Mouse (Mus musculus) urinary bladder, adult 18-20 months (tissue): ENCODE results near the gene Odc1.
A peak's percentile ranks its signal among the peaks of the same experiment; 100 is the strongest.

Experiments used
- DNase-seq, 2 experiments: peaks; one replicate each; pipeline ENCODE4 v3.0.0; 2022; ENCODE audit warnings: low spot score in 2 of 2, mixed read lengths in 2 of 2

Odc1 gene

DNA sequence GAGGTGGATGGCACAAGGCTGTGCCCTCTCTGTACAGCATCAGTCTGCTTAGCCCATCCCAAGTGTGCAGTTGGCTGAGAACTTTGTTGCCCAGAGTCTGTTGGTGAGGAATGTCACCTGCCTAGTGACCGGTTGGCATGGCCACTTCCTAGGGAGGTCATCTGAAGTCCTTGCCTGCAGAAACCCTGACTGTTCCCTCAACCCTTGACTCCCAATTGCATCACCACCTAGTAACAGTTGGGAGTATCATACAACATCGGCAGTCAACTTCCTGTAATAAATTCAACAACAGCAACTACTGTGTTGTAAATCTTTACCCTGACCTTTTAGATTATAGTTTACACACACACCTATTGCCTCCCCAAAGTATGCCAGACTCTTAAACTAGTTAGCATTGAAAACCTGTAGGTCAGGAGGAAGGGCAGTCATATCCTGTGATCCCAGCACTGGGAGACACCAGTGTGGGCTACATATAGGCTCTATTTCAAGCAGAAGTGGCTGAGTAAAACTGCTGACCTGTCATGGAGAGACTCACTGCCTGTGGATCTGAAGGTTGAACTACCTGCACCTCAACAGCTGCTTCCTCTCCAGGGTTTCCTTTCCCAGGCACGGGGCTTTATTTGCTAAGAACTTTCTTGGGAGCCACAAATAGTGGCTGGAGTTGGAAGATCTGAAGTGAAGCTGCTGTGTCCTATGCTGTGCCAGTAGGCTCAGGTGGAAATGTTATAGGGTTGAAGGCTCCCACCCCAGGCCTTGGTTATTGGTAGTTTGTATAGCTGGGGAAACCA is 6.8 kb downstream of the Odc1 start:
- DNase-seq = no peak

DNA sequence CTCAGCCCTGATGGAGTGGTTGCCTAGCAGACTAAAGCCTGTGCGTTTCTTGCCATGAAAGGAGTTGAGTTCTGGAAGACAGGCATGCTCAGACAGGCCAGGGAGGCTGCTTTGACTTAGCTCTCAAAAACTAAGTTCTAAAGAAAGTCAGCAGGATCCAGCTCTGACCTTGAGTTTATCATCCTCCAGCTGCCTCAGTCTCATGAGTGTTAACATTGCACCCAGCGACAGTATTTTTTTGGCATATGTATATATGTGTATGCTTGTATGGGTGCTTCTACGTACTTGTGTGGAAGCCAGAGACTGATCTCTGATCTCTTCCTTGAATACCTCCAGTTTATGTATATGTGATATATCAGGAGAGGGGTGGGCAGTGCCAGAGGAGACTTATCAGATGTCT is 7.8 kb downstream of the Odc1 start:
- DNase-seq = no peak

DNA sequence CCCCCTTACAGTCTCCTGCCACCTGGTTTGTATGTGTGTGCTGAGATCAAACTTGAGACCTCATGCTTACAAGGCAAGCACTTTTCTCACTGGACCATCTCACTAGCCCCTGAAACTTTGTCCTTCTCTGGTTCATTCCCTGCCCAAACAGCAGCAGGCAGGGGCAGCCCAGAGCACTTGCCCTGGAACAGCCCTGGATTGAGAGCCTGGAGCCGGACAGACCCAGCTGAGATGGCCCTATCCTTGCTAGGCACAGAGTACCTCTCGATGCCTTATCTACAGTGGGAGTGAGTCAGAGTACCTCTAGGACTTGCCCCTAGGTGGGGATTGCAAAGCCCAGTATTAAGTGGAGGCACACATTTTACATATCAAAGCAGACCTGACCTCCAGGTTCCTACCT is 8.4 kb downstream of the Odc1 start:
- no peak for DNase-seq

DNA sequence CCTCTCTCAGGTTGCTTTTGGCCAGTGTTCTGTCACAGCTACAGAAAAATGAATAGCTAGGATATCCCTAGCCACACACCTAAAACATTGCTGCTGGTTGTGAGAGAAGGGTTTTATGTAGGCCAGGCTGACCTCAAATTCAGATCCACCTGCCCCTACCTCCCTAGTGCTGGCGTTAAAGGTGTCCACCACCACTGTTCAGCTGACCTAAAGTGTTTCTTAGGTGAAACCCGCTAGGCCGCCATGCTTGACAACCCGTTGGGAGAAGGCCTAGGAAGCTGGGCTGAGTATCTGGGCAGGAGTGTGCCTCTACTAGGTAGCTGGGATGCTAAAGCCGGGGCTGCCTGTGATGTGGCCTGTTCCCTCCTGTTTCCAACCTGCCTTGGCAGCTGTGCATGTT is 9.0 kb downstream of the Odc1 start:
- no peak for DNase-seq

DNA sequence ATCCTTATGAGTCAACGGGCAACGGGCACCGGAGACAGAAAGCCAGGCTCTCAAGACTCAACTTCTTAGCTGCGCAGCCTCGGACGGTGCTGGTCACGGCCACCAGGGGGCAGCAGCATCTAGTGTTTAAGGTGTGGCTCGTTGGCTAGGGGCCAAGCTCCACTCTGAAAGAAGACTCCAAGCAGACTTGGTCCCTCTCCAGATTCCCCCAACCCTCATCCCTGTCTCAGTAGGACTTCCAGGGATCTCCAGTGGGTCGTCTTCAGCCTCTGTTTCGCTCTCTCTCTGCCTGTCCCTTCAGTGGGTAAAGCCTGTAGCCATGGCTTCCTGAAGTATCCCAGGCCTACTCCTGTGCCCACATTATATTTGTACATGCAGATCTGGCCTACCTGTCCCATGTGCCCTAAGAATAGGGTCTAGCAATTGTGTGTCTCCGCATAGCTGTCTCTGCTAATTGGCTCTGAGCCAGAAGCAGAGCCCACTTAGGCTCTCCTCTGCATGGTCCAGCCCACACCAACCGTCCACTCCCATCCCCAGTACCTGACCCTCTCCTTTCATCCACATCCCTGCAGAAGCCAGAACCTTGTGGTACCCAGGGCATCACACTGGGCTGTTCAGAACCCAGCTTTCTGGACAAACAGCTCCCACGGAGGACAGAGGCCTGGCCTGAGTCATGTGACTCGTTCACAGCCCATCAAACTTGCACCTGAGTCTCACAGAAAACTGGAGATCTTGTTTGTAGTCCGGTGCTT is 9.8 kb downstream of the Odc1 start:
- DNase-seq = peak; percentile 80 to 90

DNA sequence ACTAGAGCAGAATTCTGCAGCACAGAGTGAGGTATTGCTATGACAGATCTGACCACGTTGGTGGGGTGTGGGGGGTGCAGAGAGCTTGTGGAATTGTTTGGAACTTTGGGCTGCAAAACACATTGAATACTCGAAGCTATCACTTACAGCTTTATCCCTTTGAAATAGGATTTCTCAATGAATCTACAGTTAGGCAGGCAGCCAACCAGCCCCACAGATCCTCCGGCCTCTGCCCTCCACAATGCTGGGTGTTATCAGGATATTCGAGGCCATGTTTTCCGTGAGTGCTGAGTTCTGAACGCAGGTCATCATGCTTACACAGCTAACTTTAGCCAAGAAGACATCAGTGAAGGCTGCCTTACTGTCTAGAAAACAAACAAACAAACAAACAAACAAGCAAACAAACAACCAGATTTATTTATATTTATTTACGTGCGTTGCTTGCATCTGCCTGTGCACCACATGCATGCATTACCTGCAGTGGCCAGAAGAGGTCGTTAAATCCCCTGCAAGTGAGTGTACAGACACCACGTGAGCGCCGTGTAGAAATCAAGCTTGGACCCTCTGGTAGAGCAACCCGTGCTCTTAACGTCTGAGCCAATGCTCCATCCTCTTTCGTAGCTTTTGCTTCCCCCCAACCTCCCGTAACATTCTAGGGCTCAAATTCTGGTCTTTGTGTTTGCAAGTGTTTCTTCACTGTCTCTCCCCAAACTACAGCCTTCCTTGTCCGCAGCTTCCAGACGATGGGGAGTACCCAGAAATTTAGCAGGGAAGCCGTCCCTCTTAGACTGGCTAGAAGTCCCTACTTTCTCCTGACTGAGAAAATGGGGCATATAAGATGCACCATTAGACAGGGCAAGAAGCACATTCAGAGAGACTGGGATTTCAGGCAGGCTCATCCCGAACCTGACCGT is 12.1 kb downstream of the Odc1 start:
- DNase-seq = no peak

DNA sequence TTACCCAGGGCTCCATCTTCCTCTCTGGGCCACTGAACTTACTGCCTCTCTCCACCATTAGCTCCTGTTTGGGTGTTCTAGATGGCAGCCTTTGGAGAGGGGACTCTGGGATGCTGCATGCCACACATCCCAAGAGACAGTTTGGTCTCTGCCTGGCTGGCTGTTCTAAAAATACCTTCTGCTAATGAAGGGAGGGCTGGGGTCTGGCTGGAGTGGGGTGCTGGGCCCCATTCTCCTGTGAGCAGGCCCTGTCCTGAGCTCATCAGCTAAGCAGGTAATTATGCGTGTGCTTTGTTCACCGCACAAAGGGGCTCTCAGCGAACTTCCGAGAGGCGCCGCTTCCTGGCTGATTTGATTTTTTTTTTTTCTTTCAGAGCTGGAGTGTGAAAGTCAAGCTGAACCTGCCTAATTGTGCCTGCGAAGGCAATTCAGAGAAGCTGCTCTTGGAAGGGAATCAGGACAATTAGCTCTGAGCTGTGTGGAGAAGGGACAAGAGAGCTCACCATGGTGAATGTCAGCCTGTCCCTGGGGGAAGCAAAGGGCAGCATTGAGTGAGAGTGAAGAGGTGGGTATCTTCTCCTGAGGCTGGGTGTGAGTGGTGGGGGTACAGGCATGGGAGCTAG is 12.9 kb downstream of the Odc1 start:
- no peak for DNase-seq

DNA sequence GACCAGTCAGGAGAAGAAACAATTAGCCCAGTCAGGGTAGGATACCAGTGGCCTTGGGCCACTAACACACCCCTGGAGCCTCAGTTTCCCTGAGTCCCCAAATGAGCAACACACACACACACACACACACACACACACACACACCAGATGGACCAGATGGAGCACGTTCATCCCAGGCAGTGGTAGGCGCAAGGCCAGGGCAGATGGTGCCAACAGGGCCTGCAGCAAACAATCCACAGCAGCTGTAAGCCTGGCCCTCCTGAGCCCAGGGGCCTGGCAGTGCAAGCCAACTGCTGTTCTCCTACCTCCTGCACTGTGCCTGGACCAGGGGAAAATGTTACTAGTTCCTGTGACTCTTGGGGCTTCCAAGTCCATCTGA is 13.4 kb downstream of the Odc1 start:
- no peak for DNase-seq

DNA sequence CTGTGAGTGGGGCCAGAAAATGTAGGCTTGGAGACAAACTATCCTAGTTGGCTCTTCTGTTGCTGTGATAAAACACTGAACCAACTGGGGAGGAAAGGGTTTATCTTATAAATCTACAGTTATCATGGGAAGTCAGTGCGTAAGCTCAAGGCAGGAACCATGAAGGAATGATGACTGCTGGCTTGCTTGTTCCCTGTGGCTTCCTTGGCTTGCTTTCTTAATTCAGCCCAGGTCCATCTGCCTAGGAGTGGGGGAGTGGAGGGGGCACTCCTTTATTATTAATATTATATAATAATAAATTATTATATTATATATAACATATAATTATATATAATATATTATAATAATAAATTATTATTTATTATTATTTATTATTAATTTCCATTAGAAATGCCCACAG is 17.8 kb downstream of the Odc1 start:
- no peak for DNase-seq

DNA sequence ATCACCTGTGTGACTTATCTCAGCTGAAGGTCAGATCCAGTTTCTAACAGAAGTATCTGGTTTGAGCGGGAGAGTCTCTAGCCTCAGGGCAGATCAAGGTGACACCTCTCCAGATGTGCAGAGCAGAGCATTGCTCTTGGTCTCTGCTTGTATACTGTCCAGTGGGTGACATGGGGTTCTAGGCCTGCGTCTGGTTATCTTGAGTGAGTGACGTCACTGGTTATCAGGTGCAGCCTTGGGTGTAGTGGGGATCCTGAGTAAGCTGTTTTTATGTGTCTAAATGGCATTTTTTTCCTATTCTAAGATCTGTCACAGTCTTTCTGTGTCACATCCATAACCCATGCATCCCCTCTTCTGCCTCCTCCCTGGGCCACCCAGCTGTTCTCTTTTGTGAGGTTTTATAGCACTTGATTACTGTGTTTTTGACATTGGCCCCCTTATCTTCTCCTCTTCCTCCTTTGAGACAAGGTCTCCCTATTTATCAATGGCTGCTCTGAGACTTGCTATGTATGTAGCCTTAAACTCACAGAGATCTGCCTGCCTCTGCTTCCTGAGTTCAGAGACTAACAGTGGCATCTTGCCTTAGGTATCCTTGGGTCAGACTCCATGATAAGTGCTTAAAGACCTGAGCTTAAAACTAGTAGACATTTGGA is 20.9 kb downstream of the Odc1 start:
- DNase-seq = no peak

DNA sequence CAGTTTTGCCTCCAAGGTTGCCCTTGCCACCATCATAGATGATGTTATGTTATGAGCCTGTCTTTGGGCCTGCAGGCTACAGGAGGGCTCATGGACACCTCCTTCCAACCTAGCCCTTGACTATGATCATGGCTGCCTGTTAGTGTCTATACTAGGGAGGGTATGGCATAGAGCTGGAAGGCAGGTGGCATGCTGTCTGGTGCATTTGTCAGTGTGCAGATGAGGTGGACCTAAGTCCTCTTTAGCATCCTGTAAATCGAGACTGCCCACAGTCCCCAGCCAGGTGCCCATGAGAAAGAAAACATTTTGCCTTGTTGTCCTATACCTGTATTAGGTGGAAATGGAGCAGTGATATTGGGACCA is 21.4 kb downstream of the Odc1 start:
- DNase-seq = no peak

DNA sequence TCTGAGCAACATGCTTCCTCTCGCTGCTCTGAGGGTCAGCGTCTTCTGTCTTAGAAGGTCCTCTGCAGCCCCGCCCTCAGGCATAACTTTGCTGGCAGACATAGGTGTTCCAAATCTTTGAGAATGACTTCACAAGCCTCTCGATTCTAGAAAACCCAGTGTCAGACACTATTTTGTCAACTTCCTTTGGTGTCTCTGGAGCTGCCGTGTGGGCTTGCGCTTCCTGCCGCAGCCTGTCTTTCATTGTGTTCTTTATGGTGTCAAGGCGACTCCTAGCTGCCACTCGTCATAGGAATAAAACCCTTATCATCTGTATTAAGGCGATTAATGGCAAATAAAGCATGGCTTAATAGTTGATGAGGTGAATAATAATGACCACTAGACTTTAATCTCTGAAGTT is 24.0 kb downstream of the Odc1 start:
- DNase-seq = no peak

DNA sequence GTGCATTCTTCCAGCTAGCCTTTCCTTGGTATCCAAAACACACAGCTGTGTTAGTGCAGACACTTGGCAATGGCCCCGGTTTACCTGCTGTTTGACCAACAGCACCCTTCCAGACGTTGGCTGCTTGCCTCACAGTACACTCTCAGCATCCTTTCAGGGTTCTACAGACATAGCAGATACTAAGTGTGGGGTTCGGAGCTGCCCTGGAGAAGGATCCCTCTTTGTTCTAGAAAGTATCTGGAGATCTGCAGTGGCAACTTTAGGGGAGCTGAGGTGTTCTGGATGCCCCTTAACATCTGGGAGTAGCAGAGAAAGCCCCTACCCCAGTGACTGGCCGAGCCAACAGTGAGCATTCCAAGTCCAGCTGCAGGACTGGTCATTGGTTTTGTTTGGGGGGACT is 30.0 kb downstream of the Odc1 start:
- no peak for DNase-seq

DNA sequence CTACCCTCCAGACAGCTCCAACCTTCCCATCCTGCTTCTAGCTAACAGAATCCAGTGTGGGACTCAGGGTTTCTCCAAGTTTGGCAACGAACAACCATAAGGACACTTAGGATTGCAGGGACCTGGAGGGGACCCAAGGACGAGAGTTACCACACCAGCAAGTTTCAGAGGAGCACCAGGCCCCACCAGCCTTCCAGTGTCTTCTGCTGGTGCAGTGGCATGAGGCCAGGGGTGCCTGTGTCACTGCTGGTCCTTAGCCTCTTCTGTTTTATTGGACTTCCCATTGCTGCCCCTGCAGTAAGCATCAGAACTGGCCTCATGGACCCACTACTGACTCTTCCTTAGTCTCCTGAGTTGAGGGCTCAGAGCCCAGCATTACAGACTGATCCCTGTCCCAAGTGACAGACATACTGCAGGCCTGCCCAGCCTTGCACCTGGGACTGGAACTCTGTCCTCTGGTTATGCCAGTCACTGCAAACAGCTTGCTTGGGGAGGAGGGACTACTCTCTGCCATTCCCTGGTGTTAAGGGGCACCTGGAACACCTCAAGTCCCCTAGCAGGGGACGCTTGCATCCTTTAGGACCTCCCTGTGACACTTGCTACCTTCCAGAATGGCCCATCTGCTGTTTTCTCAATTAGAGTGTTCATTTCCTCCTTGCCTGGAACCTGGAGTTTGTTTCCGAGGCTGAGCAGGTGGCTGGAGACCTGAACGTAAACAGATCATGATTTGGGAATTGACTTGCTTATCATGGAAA is 30.7 kb downstream of the Odc1 start:
- no peak for DNase-seq

DNA sequence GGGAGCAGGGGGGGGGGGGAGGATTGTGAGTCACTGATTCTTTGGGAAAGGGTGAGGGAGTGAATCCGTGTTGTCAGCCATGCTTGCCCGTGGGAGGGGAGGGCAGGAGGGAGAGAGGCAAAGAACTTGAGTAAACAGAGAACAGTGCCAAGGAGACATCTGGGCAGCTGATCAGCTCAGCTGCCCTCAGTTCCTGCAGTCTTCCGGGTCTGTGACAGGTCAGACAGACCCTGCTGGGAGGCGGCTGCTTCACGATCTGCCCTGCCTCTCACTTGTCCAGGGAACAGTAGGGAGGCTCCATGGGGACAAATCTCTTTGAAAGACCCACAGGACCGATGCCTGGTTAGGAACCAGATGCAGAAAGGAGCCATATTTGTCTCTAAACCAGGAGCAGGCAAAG is 31.4 kb downstream of the Odc1 start:
- DNase-seq = no peak

DNA sequence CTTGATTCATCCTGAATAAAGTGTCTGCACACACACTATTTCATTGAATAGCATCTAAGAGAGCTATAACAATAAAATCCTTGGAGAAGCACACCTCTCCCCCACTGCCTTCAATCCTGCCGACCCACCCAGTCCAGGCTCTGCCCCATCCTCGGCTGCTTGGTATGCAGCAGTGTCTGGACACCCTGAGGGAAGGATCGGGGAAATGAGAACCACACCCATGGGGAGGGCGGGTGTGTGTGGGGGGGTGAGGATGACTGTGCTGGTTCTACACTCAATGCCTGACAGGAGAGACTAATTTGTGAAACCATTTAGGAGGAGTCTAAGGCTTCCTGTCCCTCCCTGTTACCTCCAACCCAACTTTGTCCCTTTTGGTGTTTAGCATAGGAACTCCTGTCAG is 34.0 kb downstream of the Odc1 start:
- DNase-seq = no peak

DNA sequence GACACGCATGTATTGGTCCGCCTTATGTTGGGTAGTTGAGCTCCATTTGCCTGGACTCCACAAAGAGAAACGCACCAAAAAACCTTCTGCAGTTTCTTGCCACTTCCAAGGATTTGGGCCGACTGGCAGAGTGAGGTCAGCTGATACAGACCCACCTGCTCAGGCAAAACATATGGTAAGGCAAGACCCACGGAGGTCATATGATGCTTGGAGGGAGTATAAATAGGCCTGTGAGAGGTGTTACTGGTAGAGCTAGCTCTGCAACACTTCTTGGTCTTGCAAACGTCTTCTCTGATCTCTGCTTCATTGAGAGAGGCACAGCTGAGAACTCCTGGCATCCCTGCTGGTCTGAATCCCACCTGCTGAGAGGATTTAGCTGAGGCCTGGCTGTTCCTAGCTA is 36.4 kb downstream of the Odc1 start:
- no peak for DNase-seq

DNA sequence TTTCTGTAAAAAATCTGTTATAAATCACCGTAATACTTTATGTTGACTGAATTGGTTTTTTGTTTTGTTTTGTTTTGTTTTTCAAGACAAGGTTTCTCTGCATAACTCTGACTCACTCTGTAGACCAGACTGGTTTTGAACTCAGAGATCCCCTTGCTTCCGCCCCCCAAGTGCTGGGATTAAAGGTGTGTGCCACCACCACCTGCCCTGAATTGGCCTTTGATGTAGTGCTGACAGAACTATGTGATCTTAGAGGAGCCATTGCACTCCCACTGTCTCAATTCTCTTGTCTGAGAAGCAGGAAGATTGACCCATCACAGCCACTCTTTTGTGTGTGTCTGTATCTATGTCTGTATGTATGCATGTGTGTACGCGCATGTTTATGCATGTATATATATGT is 37.8 kb downstream of the Odc1 start:
- no peak for DNase-seq

DNA sequence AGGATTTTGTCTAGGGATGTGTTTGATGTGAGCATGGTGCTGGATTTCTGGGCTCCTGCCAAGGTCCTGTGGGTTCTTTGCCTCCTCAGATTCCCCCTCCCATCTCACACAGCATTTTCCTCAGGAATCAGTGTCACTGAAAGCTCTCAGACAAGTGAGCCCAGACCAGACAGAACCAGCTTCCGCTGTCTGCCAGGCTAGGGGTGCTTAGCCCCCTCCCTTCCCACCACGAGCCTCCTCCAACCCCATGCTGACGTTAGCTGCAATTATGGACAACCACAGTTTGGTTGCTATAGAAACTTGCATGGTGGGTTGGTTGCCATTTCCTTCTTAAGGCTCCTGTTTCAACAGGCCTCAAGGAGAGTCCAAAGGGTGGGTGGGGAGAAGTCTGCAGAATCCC is 39.3 kb downstream of the Odc1 start:
- no peak for DNase-seq

DNA sequence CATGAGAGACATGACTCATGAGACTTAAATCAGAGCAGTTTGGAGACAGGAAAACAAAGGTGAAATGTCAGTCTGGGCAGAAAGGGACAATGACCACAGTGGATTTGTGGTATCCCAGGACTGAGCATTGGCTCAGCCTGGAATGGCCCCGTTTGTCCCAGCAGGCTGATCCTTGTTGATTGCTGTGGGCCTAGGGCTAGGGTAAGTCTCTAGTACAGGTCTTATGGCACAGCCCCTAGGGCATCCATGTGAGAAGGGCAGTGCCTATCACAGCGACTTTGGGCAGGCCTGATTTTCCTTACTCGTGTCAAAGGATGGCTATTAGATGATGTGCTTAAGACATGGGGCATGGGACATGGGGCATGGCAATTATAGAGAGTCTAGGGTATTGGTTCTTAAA is 41.4 kb downstream of the Odc1 start:
- no peak for DNase-seq

DNA sequence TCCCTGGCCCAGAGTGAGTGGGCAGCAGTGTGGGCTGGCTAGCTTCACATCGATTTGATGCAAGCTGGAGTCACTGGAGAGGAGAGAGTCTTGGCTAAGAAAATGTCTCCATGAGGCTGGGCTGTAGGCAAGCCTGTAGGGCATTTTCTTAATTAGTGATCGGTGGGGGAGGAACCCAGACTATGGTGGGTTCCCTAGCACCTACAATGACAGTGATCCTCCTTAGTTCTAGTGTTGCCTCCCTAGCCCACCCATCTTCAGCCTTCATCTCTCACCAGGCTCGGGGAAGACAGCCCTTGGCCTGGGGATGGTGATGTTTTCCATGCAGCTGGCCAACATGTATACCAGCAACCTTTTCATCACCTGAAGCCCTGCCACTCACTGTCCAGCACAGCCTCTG is 43.8 kb downstream of the Odc1 start:
- DNase-seq = no peak
